Mouse (Mus musculus) testis, postnatal 10 days (tissue): ENCODE measurements around the gene Wdhd1.
A peak's percentile ranks its signal among the peaks of the same experiment; 100 is the strongest.

Experiments
- DNase-seq: peaks from one replicate; pipeline ENCODE4 v3.0.0; 2021; ENCODE audit warnings: low spot score

Gene Wdhd1

DNA sequence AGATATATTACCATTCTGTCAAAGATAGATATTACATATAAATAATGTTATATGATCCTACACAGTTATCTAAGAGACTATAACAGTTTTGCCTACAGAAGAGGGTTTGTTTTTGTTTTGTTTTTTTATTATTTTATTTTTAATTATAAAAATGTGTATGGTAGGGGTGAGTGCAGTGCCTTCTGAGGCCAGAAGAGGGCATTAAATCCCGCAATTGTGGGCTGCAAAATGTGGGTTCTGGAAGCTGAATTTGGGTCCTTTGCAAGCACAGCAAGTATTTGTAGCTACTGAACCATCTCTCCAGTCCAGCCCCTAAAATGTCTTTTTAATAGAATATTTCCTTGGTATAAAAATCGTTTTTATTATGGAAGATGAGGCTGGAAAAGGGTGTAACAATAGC lies 2.4 kb upstream of the Wdhd1 start:
- DNase-seq, result no peak

DNA sequence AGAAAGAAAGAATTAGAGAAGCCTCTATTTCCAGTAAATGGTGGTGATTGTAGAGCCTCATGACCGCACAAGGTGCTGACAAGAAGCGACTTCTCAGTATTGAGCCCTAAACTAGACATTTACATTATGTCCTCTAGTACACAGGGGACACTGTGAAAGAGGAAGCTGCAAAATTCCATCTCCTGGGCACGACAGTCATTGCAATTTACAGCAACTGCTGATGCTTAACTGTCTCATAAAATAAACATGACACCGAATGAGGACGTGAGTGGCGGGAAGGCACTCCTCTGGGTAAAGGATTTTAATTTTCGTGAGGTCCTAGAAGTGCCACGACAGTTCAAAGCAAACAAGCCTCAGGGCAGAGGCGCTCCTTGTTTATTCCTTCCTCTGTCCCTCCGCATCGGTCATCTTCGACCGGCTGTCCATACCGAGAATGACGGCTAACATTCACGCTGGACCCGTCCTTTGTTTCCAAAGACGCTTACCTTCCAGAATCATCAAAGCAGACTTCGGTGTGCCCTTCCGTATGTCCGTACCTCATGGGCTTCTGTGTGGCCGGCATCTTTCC lies 537 bp downstream of the Wdhd1 start:
- DNase-seq, result no peak

DNA sequence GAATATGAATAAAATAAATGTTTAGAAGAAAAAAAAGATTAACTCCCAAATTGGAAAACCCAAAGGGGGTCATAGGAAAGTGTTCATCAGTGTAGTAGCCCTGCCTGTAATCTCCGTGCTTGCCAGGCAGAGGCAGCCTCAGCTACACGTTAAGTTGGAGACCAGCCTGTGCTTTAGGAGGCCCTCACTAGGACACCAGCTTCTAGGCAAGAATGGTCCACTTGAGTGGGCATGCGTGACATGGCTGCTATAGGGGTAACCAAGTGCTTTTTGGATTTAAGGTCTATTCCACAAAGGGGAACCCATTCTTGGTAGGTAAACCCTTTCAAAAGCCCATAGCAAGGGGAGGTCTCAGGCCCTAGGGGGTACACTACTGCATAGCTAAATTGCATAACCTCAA lies 1.2 kb downstream of the Wdhd1 start:
- no peak for DNase-seq

DNA sequence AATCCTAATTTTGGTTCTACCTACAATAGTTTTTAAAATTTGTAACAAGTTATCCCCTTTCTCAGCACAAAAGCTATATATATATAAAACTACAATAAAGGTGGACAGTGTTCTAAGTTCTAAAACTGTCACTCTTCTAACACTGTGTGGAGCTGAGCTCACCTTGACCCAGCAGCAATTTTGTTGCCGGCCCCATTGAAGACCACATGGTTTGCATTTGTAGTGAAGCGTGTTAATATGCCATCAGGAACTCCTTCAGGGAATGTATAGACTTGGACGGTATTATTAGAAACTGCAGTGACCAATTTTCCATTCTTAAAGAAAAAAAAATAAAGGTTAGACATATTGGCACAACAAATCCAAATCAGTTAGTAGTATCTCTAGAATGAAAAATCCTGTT lies 2.9 kb downstream of the Wdhd1 start:
- DNase-seq, result no peak

DNA sequence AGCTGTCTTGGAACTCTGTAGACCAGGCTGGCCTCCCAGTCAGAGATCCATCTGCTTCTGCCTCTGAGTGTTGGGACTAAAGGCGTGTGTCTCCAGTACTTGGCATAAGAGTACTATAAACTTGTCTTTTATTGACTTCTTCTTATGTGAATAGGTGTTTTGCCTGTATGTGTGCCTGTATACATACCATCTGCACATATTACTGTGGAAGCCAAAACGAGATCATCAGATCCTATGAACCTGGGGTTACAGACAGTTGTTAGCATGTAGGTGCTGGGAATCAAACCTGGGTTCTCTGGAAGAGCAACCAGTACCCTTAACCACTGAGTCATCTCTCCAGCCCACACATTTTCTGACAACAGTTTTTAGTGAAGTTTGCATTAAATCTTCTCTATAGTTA lies 7.0 kb downstream of the Wdhd1 start:
- no peak for DNase-seq

DNA sequence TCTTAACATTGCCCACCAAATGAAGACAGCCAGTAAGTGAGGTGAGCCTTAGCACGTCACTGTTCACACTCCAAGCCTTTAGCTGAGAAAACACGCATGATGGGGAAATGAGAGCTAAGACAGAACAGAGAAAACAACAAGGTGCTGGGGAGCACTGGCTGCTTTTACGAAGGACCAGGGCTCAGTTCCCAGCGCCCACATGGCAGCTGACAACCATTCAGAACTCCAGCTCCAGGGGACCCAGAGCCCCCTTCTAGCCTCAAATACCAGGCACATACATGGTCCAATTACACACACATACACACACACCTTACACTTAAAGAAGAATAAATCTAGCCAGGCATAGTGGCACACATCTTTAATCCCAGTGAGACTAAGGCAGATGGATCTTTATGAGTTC lies 7.6 kb downstream of the Wdhd1 start:
- no peak for DNase-seq

DNA sequence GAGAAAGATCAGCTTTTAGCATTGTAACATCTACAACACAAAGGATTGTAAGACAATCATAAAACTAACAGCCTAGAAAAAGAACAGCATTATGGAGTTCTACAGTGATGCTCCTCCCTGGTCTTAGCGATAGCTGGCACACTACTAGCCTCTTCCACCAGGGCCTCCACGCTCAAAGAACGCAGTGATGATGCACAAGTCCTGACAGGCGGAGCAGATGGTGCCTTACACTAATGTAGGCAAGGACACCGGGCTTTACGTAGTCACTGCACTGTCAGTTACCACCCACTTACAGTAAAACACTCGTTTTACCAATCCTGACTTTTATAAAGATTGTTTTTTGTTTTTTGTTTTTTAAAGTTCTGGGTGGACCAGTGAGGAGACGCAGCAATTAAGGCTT lies 10.8 kb downstream of the Wdhd1 start:
- no peak for DNase-seq

DNA sequence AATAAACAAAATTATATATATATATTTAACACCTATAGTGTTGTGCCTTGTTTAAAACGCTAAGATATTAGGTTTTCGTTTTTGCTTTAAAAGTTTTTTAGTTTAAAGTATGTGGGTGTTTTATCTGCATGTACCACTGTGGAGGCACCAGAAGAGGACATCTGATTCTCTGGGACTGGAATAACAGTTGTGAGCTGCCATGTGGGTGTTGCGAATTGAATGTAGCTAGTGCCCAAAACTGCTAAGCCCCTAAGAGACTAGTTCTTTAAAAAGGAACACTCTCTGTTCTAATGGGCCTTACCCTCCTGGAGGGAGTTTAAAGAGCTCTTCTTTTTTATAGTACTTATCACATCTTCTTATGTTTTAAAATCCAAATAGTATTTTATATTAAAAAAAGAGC lies 11.8 kb downstream of the Wdhd1 start:
- DNase-seq, result no peak

DNA sequence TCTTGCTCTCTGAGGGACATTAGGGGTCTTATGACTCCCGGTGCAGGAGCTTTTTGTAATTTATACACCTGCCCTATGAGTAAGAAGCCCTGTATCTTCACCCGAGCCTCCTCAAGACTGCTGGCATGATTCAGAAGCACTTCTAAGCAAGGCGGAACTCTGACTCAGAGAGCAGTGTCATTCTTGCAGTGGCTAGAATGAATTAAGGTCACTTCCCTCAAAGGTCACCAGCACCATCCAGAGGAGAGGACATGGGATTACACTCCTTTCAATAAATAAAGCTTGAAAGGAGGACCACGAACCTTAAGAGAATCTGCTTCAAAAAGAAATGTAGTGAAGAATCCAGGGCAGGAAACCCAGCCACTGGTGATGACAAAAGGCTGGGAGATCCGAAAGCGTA lies 26.8 kb downstream of the Wdhd1 start:
- no peak for DNase-seq

DNA sequence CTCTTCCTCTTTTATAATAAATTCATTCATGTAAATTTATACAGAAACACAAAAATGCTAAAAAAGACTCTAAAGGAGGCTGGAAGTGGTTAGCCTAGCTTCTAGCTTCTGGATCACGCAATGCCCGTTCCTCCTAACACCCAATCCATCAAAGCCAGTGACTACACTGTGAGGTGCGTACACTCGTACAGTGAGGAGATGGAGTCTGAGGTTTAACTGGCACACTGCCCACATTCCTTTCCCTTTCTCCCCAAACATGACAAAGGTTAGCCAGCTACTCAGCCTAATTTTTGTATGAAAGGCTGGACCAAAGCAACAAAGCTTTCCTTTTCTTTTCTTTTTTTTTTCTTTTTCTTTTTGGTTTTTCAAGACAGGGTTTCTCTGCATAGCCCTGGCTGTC lies 33.9 kb downstream of the Wdhd1 start:
- DNase-seq, result no peak

DNA sequence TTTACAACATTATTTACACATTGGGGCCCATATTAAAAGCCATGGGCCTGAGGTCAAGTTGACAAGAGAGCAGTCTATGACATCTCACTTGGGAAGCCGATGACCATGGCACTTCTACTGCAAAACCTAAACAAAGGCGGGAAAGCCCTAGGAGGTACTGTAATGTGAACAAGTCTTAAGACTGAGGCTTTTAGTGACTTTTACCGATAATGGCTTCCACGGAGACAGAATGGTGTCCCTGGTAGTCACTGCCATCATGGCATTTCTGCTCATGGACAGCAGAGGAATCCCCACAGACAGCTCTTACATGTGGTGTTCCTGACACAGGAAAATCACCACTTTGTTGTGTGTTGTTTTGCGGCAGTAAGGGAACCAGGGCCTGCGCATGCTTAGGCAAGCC lies 35.6 kb downstream of the Wdhd1 start:
- no peak for DNase-seq

DNA sequence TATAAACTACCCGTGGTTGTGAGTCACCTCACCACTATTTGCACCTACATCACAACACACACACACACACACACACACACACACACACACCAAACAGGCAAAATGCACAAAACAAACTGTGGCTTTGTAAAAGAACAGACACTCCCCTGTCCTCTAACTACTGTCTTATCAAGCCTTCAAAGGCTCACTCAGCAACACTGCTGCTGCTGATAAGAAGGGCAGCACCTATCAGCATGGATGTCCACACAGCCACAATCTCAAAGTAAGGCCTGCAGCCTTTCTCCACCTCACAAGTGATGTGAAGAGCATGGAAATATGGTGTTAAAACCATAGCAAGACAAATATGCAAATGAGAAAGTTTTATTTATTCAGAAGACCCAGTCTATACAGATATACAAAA lies 36.1 kb downstream of the Wdhd1 start:
- DNase-seq, result no peak

DNA sequence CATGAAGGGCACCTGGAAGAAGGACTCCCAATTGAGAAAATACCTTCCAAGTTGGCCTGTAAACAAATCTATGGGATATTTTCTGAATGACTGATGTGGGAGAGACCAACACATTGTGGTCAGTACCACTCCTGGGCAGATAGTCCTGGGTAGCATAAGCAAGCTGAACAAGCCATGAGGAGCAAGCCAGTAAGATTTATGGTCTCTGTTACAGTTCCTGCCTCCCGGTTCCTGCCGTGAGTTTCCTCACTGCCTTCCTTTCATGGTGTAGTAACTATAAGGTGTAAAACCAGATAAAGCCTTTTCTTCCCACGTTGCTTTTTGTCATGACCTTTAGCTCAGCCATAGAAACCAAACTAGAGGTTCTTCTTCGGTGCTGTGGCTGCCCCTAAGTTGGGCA lies 39.4 kb downstream of the Wdhd1 start:
- no peak for DNase-seq

DNA sequence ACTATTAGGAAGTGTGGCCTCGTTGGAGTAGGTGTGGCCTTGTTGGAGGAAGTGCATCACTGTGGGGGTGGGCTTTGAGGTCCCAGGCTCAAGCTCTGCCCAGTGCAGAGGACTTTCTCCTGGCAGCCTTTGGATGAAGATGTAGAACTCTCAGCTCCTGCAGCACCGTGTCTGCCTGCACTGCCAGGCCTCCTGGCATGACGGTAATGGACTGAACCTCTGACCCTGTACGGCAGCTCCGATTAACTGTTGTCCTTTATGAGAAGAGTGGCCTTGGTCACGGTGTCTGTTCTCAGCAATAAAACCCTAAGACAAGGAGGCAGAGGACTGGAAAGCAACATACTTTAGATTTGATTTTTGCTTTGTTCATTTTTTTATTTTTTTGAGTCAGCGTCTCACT lies 40.2 kb downstream of the Wdhd1 start:
- no peak for DNase-seq

DNA sequence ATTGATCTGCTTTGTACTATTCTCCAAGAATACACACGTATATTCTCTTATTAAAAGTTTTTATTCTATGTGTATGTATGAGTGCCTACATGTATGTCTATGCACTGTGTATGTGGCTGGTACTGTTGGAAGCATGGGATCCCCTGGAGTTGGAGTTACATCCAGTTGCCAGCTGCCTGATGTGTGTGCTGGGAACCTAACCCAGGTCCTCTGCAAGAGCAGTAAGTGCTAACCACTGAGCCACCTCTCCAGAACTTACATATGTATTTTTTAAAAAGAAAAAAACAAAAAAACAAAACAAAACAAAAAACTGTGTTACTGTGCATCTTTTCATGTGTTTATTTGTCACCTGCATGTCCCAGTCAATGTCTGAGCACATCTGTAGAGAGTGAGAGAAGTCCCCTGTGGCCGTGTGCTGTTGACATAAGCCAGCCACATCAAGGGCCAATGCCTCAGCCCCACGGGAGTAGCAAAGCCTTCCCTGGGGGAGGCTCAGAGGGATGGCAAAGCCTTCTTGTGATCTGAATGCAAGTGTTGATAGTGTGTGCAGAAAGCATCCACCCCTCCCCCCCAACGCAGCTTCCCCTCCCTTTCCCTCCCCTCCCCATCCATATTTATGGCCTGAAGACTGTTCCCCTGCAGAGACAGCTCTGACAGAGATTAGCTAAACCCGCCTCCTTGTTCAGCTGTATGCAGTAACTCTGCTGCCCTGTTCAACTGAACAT lies 42.0 kb downstream of the Wdhd1 start:
- no peak for DNase-seq

DNA sequence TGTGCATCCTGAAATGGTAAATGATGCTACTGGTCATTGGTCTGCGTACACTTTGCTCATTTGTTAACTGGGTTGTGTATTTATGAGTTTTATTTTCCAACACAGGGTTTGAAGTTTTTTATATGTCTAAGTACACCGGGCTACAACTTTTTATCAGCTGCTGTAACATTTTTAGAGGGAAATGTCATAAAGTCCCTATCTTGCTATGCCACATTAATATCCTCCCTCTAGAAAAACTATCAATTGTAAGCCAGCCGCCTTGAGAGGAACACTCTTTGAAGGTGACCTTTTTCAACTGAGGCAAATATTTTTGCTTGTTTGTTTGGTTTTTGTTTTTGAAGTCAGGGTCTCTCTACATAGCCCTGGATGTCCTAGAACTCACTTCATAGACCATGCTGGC lies 42.6 kb downstream of the Wdhd1 start:
- no peak for DNase-seq

DNA sequence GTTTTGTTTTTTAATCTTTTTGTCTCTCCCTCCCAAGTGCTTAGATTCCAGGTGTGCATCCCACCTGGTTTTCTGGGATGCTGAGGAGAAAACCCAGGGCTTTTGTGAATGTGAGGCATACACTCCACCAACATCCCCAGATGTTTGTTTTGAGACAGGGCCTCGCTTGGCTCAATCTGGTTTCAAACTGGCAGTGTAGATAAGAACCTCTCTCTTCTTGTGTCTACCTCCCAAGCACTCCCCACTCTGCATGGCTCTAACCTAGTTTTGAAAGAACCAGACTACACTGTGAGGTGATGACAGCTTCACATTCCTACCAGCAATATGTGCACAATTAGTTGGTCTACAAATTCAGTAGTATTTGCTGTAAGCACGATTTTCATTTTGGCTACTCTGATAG lies 43.1 kb downstream of the Wdhd1 start:
- no peak for DNase-seq

DNA sequence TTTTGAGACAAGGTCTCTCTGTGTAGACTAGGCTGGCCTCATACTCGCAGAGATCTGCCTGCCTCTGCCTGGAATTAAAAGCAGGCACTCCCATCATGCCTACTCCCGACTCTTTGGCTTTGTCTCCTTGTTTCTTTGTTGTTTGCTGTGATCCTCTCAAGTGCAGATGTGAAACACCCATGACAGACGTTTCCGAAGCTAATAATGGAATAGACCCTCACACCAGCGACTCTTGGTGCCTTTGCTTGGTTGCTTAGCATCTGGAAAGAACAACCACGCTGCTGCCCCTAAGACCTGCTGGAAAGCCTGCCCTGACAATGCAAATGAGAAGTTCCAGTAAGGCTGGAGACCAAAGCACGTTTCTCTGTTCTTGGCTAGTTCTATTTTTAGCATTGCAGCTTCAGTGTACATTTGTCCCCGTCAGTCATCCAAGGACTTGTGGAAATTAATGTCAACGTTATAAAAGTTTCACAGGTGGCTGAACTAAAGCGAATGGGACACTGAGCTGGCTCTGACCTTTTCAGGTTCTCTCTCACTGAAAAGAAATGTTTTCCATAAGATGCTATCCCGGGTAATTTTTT lies 46.8 kb downstream of the Wdhd1 start:
- no peak for DNase-seq

DNA sequence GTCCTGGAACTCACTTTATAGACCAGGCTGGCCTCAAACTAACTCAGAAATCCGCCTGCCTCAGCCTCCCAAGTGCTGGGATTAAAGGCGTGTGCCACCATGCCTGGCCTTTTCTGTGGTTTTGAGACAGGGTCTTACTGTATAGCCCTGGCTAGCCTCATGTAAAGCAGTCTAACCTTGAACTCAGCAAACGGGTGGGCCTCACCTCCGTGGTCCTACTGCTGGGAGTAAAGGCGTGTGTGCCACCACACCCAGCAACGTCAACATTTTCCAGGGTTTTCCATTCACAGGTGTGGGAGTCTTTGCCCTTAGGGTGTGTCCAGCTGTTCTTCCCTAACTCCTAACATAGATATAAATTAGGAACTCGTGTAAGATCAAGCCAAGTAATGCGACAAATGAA lies 50.7 kb downstream of the Wdhd1 start:
- no peak for DNase-seq

DNA sequence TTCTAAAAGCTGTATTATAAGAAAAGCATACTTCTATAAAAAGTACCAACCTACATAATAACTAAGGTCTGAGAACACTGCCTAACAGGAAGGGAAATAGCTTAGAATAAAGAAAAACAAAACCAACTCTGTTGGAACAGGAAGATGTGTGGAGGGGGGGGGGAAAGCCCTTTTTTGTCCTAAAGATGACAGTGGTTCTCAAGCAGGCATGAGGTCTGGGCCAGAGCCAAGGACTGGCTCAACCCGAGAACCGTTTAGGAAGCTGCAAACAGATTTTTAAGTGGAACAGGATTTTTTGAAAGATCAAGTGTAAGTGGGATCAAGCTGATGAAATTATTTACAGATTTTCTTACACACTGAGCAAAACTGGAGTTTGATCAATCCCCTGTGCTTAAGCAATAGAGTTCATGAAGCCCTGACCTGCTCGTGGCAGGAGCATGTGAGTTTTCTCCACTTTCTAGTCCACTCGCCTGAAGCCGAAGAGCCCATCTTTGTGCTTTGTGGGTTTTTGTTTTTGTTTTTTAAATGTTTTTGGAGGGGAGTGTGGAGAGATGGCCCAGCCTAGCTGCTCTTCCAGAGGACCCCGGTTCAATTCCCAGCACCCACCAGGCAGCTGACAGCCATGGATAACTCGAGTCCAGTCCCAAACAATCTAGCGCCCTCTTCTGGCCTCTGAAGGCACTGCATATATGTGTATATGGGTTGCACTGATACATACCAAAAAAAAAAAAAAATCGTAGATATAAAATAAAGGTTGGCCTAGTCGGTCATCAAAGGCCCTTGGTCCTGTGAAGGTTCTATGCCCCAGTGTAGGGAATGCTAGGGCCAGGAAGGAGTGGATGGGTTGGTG lies 52.0 kb downstream of the Wdhd1 start:
- DNase-seq, result peak; percentile 50

DNA sequence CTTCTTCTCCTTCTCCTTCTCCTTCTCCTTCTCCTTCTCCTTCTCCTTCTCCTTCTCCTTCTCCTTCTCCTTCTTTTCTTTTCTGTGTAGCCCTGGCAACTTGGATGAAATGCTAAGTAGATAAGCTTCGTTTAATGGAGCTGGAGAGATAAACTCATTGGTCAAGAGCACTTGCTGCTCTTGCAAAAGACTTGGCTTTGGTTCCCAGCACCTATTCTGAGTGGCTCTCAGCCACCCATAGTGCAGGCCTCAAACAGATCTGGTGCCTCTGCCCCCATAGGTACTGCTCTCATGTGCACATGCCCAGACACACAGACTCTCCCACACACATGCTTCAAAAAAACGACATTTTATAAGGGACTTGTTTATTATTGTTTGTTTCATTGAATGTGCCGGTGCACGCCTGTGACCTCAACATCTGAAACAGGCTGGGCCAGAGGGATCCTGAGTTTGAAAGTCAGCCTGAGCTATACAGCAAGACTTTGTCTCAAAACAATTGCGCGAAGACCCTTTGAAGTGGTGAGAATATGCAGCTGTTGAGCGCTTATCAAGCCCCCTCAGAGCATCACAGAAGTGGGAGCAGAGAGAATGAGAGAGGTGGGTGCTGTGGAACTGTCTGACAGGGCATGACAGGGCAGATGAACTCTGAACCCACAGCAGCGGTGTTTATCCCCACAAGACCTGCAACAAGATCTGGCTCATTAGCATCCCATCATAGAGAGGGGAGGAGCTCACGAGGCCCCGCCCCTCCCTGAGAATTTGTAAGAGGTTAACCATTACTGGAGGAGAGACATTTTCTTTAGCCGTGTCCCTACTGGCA lies 53.8 kb downstream of the Wdhd1 start:
- no peak for DNase-seq

DNA sequence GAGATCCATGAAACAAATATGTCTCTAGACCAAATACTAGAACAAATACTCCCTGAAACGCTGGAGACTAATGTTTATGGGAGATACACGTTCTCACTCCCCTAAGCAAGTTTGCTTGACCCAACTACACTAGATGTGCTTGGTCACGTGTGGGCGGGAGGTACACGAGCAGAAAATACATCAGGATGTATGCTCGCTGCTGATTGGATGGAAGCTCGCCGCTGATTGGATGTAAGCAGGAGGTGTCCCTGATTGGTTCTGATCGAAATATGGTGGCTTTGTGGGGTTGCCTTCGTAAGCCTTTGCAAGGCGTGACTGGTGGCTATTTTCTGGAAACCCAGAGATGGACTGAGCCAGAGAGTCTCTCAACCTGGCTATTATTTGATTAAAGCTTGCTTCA lies 55.1 kb downstream of the Wdhd1 start:
- DNase-seq, result no peak
